Mouse (Mus musculus) NIH3T3 (cell line): Measurements from ENCODE around the gene Fam71e1.
A peak's percentile ranks its signal among the peaks of the same experiment; 100 is the strongest.

ENCODE experiments used
- DNase-seq: peaks from one replicate; pipeline ENCODE4 v3.0.0-alpha.2; 2012; ENCODE audit warnings: low read depth

Fam71e1 gene

DNA sequence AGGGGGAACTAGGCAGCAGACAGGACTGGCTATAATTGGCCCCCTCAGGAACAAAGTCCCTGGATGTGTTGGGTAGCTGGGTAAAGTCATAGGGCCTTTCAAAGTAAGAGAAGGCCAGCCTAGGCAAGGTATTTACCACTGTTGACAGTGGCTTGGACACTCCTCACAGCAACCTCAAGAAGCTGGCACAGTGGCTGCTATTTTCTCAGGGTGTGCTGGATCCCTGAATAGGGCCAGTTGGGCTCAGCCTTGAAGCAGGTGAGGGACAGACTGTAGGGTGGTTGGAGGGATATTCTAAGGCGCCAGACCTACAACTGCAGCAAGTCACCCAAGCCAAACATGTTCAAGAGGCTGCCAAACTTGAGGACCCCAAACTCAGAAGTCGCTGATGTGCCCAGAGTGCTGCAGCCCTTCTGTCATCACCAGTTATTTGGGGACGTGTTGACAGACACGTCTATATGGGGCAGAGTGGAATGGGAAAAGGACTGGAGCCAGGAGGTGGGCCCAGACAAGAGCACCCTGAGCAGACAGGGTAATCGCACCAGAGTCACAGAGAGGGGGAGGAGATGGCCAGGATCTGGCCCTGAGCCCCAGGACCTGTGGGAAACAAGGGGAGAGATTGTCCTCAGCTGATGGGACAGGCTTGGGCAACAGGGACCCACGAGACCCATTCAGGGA lies 24.4 kb upstream of the Fam71e1 start:
- DNase-seq: no peak

DNA sequence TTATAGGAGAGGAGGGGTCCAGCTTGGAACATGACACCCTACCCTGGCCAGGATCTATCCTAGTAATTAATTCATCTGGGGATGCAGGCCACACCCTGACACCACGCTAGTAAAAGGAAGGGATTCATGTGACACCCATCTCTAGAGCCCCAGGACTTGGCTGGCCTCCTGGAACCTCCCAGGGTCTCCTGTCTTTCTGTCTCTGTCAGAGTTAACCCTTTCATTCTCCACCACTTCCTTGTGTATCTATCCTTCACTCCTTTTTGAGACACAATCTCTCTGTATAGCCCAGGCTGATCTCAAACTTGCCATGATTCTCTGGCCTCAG lies 23.9 kb upstream of the Fam71e1 start:
- no peak for DNase-seq

DNA sequence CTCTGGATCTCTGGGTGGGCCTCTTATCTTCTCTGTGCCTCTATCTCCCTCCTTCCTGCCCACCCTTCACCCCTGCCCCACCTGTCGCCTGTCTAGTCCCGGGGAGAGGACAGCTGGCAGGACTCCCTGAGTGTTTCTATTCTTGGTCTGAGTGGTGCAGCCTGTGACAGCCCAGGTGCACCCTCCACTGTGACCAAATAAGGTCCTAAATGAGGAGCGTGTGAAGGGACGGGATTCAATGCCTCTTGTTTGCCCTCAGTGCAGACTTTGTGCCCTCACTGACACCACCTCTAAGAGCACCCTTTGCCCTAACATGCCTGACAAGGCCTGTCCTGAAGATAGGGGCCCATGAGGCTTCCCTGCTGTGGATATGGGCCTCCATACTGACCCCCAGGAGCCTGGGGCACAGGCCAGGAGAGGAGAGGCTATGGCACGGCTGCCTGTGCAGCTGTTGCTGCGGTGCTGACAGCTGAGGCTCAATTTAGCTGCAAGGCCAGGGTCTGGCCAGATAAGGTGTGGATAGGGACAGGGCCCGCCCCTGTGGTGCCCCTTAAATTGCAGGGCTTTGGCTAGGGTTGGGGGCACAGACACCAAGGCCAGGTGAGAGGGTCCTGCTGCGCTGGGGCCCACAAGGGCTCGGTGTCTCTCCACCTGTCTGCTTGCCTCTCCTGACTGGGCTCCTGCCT lies 23.3 kb upstream of the Fam71e1 start:
- no peak for DNase-seq

DNA sequence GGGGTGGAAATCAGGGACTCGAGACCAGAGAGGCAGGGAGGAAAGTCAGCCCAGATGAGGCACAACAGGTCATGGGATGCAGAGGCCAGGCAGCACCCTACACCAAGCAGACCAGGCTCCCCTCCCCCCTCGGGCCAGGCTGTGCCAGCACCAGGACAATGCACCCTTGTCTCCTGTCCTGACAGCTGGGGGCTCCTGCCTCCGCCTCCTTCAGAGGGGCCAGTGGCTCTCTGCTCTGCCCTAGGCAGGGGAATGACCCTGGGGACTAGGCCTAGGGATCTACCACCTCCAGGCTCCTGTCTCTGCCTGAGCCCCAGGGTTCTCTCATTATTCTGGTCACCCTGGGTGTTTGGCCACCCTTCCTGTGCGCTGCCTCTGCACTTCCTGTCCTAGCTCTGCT lies 22.0 kb upstream of the Fam71e1 start:
- DNase-seq: peak; percentile 52

DNA sequence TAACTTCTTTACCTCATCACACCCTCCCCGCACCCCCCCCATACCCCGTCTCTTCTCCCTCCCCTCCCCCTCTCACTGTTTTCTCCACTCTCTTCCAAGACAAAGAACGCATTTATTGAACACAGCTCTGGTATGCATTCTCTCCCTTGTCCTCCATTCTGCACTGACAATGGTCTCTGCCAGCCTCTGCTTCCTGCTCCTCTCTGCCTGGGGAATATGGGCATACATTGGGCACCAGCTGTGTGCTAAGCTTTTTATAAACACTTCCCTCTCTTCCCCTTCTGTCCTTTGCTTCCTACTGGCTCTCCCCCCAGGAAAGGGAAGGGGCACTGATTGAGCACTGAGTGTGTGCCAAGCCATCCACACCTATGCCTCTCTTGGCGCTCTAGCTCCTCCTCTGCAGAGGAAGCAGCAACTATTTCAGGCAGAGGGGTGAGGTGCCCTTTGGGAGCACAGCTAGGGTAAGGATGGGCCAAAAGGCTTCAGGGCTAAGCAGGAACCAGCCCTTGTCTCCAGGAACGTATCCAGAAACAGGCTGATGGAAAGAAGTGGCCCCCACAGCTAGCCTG lies 21.3 kb upstream of the Fam71e1 start:
- no peak for DNase-seq

DNA sequence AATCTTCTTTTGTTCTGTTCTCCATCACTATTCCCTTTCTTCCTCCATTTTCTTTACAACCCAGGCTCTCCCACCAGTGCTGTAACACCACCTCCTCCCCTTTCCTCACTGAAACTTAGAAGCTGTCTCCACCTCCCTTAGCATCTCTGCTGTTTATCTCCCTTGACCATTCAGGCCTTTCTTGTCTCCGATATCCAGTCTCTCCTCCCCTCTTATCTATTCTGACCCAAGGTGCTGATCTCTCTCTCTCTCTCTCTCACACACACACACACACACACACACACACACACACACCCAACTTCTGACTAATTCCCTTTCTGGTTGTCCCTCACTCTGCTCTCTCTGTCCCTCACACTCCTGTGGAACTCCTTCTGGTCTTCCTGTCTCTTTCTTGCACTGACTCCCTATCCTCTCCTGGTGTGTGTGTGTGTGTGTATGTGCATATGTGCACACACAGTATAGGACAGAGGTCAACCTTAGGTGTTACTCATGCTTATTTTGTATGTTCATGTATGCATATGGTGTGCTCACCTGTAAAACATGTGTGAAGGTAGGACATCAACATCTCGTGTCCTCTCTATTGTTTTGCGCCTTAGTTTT lies 13.4 kb upstream of the Fam71e1 start:
- no peak for DNase-seq

DNA sequence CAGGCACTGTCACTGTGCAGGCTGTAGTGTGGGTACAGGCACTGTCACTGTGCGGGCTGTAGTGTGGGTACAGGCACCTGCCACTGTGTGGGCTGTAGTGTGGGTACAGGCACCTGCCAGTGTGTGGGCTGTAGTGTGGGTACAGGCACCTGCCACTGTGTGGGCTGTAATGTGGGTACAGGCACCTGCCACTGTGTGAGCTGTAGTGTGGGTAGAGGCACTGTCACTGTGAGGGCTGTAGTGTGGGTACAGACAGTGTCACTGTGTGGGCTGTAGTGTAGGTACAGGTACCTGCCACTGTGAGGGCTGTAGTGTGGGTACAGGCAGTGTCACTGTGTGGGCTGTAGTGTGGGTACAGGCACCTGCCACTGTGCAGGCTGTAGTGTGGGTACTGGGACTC lies 12.3 kb upstream of the Fam71e1 start:
- DNase-seq: no peak

DNA sequence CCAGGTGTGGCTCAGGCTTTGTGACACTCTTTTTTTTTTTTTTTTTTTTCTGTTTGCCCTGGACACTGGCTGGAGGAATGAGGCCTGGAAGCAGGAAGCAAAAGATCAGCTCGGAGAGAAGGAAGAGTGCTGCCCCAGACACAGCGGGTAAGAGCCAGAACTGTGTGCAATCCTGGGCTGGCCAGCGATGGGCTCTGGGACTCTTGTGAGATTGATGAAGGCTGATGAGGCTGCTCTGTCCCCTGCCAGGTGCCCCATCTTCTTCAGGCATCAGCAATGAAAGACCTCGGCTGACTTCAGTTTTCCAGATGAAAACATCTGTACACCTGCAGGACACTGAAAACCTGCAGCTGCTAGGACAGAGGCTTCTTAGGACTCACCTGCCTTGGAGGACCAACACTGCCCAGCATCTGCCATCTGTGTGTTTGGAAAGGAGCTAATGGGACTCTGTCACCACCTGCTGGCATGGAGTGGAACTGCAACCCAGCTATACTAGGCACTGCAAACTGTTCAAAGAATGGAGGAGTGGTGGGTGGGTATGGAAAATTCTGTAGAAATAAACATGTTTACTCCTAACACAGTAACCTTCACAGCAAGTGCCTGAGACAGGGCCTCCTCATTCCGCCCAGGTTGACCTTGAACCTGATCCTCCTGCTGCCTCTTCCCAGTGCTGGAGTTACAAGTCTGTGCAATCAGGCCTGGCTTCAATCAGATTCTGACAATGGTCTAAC lies 11.4 kb upstream of the Fam71e1 start:
- DNase-seq: peak; percentile 87

DNA sequence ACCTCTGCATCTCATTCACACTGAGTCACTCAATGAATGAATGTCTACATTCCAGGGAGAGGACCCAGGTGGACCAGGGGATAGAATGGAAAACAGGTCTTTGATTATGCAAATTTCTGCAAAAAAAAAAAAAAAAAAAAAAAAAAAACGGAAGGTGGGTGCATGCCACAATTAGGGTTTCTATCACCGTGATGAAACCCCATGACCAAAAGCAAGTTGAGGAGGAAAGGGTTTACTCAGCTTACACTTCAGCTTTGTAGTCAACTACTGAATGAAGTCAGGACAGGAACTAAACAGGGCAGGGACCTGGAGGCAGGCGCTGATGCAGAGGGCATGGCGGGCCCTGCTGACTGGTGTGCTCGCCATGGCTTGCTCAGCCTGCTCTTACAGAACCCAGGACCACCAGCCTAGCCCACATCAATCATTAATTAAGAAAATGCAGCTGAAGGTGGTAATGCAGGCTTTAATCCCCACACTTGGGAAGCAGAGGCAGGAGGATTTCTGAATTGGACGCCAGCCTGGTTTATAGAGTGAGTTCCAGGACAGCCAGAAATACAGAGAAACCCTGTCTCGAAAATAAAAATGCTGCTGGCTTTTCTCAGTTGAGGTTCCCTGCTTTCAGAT lies 10.7 kb upstream of the Fam71e1 start:
- DNase-seq: no peak

DNA sequence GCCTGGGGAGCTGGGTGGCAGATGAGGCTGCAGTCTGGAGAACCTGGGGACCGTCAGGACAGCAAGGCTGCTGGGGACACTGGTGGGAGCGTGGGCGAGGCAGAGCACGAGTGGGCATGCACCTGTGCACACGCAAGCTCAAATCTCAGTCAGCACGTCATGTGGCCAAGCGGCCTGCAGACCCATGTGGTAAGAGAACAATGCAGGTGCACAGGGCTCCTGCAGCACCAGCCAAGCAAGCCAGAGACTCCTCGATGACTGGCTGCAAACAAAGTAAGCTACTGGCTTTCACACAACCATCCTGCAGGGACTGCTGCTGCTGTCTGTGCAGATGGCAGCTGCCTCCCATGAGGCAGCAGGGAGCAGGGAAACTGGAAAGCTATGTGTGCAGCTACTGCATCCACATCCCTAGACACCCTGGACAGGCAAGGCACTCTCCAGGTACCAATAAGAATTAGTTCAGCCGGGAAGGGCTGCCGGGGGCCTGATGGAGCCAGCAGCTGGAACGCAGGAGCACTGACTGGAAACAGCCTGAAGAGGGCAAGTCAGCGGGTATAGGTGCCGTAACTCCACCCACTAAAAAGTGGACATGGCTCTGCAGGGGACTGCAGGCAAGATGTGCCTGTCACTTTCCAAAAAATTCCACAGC lies 9.3 kb upstream of the Fam71e1 start:
- no peak for DNase-seq

DNA sequence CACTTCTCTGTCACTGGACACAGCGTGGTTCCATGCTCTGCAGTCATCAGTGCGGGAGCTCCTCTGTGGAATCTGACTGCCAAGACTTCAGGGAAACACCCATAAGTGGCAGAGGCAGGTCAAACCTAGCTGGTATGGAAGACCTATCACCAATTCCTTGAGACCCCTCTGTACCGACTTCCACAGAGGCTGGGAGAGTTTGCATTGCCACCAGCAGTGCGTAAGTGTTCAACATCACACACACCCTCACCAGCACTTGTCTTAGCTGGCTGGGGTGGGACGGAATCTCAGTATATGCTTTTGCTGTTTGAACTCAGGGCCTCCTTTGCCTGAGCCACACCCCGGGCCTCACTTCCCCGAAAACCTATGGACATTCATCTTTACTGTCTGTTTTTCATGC lies 8.4 kb upstream of the Fam71e1 start:
- no peak for DNase-seq

DNA sequence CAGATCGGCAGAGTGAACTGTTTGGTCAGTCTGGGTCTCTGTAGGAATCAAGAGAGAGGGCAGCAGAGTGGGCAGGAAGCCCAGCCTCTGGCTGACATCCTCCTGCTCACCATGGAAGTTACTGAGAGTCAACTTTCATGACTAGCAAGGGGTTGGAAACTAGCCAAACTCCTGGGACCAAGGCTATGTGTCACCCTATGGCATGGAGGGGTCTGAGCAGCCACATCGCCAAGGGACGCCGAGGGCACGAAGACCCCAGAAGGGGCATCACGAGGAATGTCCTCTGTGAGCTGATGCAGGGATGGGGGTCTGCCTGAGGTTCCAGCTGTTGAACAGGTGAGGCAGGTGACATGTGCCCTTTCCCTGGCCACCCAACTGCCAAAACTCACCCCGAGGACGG lies 7.8 kb upstream of the Fam71e1 start:
- DNase-seq: no peak

DNA sequence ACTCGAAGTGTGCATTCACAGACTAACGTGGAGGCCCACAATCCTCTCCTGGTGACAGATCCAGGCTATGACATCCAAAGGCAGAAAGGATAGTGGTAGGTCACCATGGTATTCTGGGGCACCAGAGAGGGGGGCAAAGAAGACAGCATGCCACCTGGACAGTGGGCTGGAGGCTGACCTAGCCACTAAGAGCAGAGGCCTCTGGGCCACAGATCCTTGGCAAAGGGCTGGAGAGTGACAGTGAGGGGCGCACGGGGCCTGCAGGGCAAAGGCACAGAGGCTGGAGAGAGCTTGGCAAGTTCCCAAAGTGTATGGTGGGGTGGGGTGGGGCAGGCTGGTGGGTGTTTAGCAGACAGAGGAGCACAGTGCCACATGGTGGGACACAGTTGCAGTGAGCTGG lies 6.1 kb upstream of the Fam71e1 start:
- no peak for DNase-seq

DNA sequence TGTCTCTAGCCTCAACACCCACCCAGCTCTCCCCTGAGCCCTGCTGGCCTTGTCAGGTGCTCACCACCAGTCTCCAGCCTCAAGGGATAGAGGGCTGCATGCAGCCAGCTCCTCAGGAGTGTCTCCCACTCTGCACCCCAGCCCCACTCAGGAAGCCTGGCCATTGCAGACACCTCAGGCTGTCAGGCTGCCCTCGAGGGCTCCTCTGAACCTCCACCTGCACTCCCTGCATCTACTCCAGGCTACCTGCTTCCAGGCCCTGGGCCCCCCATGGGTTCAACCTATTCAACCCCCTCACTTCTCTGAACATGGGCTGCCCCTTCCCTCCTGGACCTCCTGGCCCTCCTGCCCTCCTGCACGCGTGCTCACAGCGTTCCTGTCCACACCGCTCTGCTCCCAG lies 5.0 kb upstream of the Fam71e1 start:
- DNase-seq: no peak

DNA sequence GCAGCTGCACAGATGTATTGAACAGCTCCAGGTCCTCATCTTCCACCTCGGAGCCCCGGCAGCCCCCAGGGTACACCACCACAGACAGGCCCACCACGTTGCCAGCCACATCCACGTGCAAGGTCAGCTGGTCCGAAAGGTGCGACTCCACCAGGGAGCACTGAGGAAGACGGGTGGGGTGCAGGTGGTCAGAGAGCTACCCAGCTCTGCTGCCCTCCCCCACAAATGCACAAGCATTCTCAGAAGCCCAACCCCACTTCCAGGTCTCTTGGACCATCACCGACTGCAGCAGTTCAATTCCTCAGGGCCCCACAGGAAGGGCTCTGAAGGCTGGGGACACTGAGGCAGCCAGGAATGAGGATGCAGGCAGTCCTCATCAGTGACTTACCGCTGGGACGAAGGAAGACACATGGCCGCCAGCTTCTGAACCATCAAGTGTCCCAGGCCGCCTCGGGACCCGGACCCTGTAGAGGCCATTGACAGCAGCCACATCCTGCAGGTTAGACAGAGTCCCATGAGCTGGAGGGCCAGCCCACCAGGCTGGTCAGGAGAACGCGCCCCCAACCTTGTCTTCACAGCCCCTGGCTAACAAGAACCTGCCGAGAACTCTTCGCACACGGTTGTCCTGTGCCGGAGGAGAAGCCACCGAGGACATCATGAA lies 4.1 kb upstream of the Fam71e1 start:
- DNase-seq: no peak

DNA sequence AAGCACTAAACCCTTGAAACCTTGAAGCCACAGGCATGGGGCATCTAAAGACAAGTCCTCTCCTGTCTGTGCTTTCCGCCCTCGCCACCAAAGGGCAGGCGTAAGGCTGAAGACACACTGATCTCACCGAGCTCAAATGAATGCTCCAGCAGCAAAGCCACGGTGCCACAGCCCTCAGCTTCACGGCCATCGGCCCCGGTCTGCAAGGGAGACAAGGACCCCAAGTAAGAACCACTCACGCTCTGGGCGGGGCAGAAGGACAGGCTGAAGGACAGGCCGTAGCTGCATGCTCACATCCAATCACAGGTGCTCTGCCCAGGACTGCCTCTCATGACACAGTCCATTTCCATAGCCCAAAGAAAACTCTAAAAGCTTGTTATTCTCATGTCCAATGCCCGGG lies 1.7 kb upstream of the Fam71e1 start:
- no peak for DNase-seq

DNA sequence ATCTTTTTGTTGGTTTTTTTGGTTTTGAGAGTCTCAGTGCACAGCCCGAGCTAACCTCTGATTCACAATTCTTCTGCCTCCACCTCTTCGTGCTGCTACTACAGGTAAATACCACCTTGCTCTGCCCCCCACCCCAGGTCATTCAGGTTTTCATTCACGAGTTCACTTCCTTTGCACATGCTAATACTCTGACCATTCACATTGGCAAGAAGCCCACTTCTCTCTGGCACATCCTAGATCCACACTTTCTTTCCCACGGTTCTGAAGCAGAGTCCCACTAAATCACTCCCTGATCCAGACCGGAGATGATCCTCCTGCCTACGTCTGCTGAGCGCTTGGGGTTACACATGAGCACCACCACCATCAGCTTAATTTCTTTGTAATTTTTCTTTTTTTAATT lies 1.3 kb upstream of the Fam71e1 start:
- peak; percentile 53 for DNase-seq

DNA sequence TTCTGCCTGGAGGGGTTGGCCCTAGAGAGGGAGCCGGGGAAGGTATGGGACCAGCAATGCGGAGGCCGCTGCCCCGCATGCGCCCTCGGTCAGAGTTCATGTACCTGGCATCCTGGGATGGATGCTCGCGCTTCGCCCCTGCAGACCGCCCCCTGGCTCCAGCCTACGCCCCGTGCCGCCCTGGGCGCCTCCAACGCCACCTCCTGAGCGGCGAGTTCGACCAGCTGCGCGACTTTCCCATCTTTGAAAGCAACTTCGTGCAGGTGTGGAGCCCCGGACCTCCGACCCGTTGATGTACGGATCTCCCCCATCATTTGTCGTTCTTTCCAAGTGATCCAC lies 359 bp downstream of the Fam71e1 start:
- DNase-seq: peak; percentile 22

DNA sequence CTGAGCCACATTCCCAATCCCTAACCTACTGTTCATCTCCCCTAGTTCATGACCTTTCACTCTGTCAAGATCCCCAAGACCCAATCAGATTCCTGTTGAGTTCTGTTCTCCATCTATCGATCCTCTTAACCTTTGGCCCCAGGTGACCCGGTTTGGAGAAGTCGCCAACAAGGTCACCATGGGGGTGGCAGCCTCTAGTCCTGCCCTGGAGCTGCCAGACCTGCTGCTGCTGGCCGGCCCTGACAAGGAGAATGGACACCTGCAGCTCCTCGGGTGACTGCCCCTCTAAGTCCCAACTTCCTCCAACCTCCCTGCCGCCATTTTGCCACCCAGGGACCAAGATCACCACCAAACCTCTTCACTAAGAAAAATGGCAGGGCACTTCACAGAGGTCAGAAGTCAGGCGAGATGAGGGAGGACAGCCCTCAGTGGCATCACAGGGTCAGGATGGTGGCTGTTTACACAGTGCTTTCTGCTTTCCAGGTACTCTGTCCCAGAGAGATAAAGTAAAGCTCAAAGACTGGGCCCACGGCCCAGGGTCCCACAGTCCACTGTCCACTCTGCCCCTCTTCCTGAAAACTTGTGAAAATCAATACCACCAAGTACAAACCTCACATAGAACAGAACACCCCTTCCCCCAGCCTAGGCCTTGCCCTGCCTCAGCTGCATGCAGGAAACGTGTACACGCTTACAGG lies 1.1 kb downstream of the Fam71e1 start:
- DNase-seq: no peak

DNA sequence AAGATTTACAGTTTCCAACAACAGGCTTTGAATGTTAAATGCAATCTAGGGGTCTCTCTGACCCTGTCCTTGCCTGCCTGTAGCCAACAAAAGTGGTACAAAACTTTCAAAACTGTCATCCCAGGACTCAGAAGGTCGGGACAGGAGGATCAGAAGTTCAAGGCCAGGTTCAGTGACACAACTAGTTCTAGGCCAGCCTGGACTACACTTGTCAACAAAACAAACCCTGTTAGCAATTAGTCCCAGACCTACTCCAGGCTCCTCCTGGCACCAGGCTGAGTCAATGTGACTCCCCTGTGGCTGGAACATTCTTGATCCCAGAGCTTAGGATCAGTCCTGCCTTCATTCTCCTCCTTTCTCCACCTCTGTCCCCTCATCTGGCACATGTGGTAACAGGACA lies 2.5 kb downstream of the Fam71e1 start:
- no peak for DNase-seq

DNA sequence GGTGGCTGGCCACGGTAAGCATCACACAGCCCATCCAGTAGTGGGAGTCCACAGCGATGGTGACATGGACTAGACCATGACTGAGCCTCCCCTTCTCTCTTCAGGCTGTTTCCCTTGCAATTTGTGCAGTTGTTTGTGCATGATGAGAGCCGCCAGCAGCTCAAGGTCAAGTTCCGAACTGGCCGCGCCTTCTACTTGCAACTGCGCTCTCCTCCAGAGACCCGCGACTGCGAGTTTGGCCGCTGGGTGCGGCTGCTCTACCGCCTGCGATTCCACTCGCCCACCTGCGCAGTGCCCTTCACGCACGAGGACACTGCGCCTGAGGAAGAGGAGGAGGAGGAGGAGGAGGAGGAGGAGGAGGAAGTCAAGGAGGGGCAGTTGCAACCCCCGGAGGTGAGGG lies 3.7 kb downstream of the Fam71e1 start:
- DNase-seq: no peak
